Mouse (Mus musculus) midbrain, postnatal 0 days (tissue): ENCODE results near the gene Myo1f. TPM values are rescaled to one million over a fixed set of nuclear protein-coding genes. Genes with fewer than 3 reads are reported as not detected.

Experiments
- ATAC-seq: fragments of 200-750 bp; cut with Nextera tagmentation; 2 replicates; pipeline ENCODE4 v1.8.0; 2017; ENCODE audit warnings: moderate number of reproducible peaks, mild to moderate bottlenecking, moderate TSS enrichment, moderate library complexity; ENCODE audit not compliant: low FRiP score
- DNase-seq: peaks from one replicate; pipeline ENCODE4 v3.0.0-alpha.2; 2015; ENCODE audit warnings: low spot score
- H3K27ac ChIP-seq: fragments of 300-500 bp; sonication (generic); 2 replicates; pipeline ENCODE4 v1.5.1; 2014; ENCODE audit warnings: low read depth, mild to moderate bottlenecking, low read length, mixed read lengths
- H3K27me3 ChIP-seq: fragments of 300-500 bp; sonication (generic); 2 replicates; pipeline ENCODE4 v1.6.1; 2014; ENCODE audit warnings: low read length, control low read depth, mixed read lengths; ENCODE audit not compliant: insufficient read depth
- H3K36me3 ChIP-seq: fragments of 300-500 bp; sonication (generic); 2 replicates; pipeline ENCODE4 v1.6.1; 2014; ENCODE audit warnings: low read length, control low read depth, mixed read lengths; ENCODE audit not compliant: insufficient read depth
- H3K4me1 ChIP-seq: fragments of 300-500 bp; sonication (generic); 2 replicates; pipeline ENCODE4 v1.6.1; 2014; ENCODE audit warnings: mild to moderate bottlenecking, control low read depth, antibody characterized with exemption, low read length, mixed read lengths; ENCODE audit not compliant: insufficient read depth
- H3K4me2 ChIP-seq: fragments of 300-500 bp; sonication (generic); 2 replicates; pipeline ENCODE4 v1.6.1; 2014; ENCODE audit warnings: low read depth, mild to moderate bottlenecking, low read length, mixed read lengths; ENCODE audit not compliant: poor library complexity, severe bottlenecking
- H3K4me3 ChIP-seq: fragments of 300-500 bp; sonication (generic); 2 replicates; pipeline ENCODE4 v1.5.1; 2014; ENCODE audit warnings: low read depth, mild to moderate bottlenecking, low read length, moderate library complexity
- H3K9ac ChIP-seq: fragments of 300-500 bp; sonication (generic); replicated peaks from 2 replicates; pipeline ENCODE4 v1.6.1; 2014; ENCODE audit warnings: mild to moderate bottlenecking, low read length, moderate library complexity, mixed read lengths; ENCODE audit not compliant: poor library complexity, severe bottlenecking
- H3K9me3 ChIP-seq: fragments of 300-500 bp; sonication (generic); 2 replicates; pipeline ENCODE4 v1.6.1; 2016; ENCODE audit warnings: low read length, control low read depth
- CTCF ChIP-seq: IDR thresholded peaks from 2 replicates; pipeline ENCODE4 v1.5.1; 2016; ENCODE audit warnings: antibody characterized with exemption, mild to moderate bottlenecking
- WGBS: fragments of 180-500 bp; shearing (Covaris S2); extraction: QIAGEN DNeasy Blood & Tissue Kit; methylation state at CpG from one replicate; pipeline ENCODE4 v1.1.7; 2014; 5-methylcytosine and 5-hydroxymethylcytosine counted together
- polyA plus RNA-seq: library from polyadenylated mRNA; unstranded; fragments of >200 nt; fragmentation: Nextera tagmentation; extraction: Ambion mirVana; gene quantifications from 2 replicates; pipeline ENCODE4 v1.2.1, GENCODE M21; 2015
- total RNA-seq: library from RNA; depleted of rRNA; stranded (reverse); fragments of >200 nt; gene quantifications from 2 replicates; pipeline ENCODE4 v1.2.3, GENCODE M21; 2014

The Myo1f gene
- total and polyA plus RNA-seq, 2 experiments from 2014 or later = 1.2 to 1.3 TPM

DNA sequence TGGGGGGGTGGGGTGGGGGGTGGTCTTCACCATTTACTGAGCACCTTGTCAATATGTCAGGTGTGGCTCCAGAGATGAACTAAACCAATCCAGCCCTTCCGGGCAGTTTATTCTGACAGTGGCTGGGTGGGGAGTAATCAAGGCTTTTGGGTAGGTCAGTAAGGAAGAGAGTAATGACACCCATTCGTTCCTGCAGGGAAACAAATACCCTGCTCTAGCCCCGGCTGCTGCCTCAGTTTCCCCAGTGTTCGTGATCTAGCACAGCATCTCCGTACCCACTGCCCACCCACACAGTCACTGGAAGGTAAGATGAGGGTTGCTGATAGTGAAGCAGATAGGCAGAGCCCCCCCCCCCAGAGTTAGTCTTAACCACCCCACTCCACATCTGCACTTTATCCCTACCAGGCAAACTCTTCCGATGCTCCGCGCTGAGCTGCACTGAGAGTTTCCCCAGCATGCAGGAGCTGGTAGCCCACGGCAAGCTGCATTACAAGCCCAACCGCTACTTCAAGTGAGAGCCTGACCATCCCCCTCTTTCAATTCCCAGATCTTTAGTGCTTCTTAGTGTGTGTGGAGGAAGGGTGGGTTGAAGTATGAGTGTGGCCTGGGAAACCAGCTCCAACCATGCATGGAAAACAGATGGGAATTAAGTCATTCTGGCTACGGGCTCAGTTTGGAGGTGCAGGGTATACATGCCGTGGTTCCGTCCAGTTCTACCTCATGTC lies 74.8 kb downstream of the Myo1f start:
- H3K36me3 ChIP-seq = peaks cover 5% of the 10 kb centered on the region; the same call in 1 of the 2 replicates
- H3K9ac ChIP-seq = no peak overlapping the region
- H3K4me2 ChIP-seq = peak overlapping the region; percentile 49
- H3K4me3 ChIP-seq = no peak overlapping the region
- no peaks in the 10 kb centered on the region for H3K9me3 ChIP-seq
- ATAC-seq = no peak
- no peaks in the 10 kb centered on the region for H3K27me3 ChIP-seq
- no peak overlapping the region for H3K27ac ChIP-seq
- DNase-seq = peak; percentile 19
- TF ChIP-seq CTCF = no peak
- 77% methylated on average over 13 of the region's 13 CpGs for WGBS
- H3K4me1 ChIP-seq = peaks cover 10% of the 10 kb centered on the region

- no peak overlapping the region for H3K9ac ChIP-seq
- H3K36me3 ChIP-seq = peaks cover 5% of the 10 kb centered on the region; the same call in 1 of the 2 replicates
- no peaks in the 10 kb centered on the region for H3K9me3 ChIP-seq
- DNase-seq (no peak), ATAC-seq (no peak)
- peak overlapping the region; percentile 12; the same call in 1 of the 2 replicates for H3K27ac ChIP-seq
- TF ChIP-seq CTCF = no peak
- H3K4me1 ChIP-seq = peaks cover 10% of the 10 kb centered on the region
- WGBS = 96% methylated on average over 9 of the region's 9 CpGs
- H3K4me2 ChIP-seq = no peak overlapping the region
- no peak overlapping the region for H3K4me3 ChIP-seq
- H3K27me3 ChIP-seq = no peaks in the 10 kb centered on the region
These were observed 75.7 kb downstream of the Myo1f start for GRCm38 (mm10) chr17:33631236-33631635.

GRCm38 (mm10) chr17:33631796-33632195 lies 76.3 kb downstream of the Myo1f start:
- Histone ChIP-seq H3K27me3 (no peaks in the 10 kb centered on the region), H3K4me3 (no peak overlapping the region), H3K4me1 (peaks cover 10% of the 10 kb centered on the region), H3K36me3 (peaks cover 5% of the 10 kb centered on the region; the same call in 1 of the 2 replicates), H3K9ac (no peak overlapping the region), H3K27ac (no peak overlapping the region), H3K4me2 (no peak overlapping the region), H3K9me3 (no peaks in the 10 kb centered on the region)
- no peak for TF ChIP-seq CTCF
- ATAC-seq = no peak
- 83% methylated on average over 5 of the region's 5 CpGs for WGBS
- DNase-seq = peak; percentile 73

GRCm38 (mm10) chr17:33637038-33637437 lies 81.5 kb downstream of the Myo1f start:
- no peaks in the 10 kb centered on the region for H3K27me3 ChIP-seq
- WGBS = 75% methylated on average over 2 of the region's 2 CpGs
- DNase-seq = no peak

GRCm38 (mm10) chr17:33637516-33638276 lies 82.2 kb downstream of the Myo1f start, which contains the start of gene Pram1:
TSS of gene Pram1 (plus strand) at chr17:33638056.
- Histone ChIP-seq H3K27ac (no peak within 1 kb of the TSS), H3K4me3 (no peak within 1 kb of the TSS), H3K9ac (no peak within 1 kb of the TSS), H3K36me3 (no peaks in the 10 kb centered on the region; the same call in 1 of the 2 replicates), H3K4me1 (no peaks in the 10 kb centered on the region), H3K9me3 (no peaks in the 10 kb centered on the region), H3K4me2 (no peak within 1 kb of the TSS), H3K27me3 (no peaks in the 10 kb centered on the region)
- DNase-seq (no peak), ATAC-seq (no peak)
- no peak for TF ChIP-seq CTCF
- WGBS = 90% methylated on average over 4 of the region's 4 CpGs

More at GRCm38 (mm10) chr17:33637038-33637437, 81.5 kb downstream of the Myo1f start:
- Histone ChIP-seq H3K27ac (no peak overlapping the region), H3K4me1 (no peaks in the 10 kb centered on the region), H3K36me3 (no peaks in the 10 kb centered on the region; the same call in 1 of the 2 replicates), H3K4me3 (no peak overlapping the region), H3K9ac (no peak overlapping the region), H3K9me3 (no peaks in the 10 kb centered on the region), H3K4me2 (no peak overlapping the region)
- ATAC-seq = no peak
- TF ChIP-seq CTCF = no peak

GRCm38 (mm10) chr17:33639743-33640142 lies 84.2 kb downstream of the Myo1f start:
- WGBS = 71% methylated on average over 6 of the region's 6 CpGs
- Histone ChIP-seq H3K27me3 (no peaks in the 10 kb centered on the region), H3K9me3 (no peaks in the 10 kb centered on the region), H3K27ac (no peak overlapping the region), H3K4me2 (no peak overlapping the region), H3K4me1 (no peaks in the 10 kb centered on the region), H3K36me3 (peaks cover 8% of the 10 kb centered on the region), H3K9ac (no peak overlapping the region), H3K4me3 (no peak overlapping the region)
- no peak for ATAC-seq
- TF ChIP-seq CTCF = no peak
- no peak for DNase-seq
